Mouse (Mus musculus) brain, embryonic 14.5 days (tissue): Measurements from ENCODE around the gene Lrrc25.

ENCODE experiments used
- CTCF ChIP-seq: fragments of 200-500 bp; IDR thresholded peaks from 2 replicates; pipeline ENCODE4 v1.5.1; 2012; ENCODE audit warnings: inconsistent platforms, mild to moderate bottlenecking, moderate library complexity, borderline replicate concordance; ENCODE audit not compliant: insufficient read depth, insufficient read length; ENCODE audit errors: extremely low read depth
- POLR2A ChIP-seq: fragments of 200-500 bp; IDR thresholded peaks from 2 replicates; pipeline ENCODE4 v1.6.1; 2012; ENCODE audit warnings: mild to moderate bottlenecking, inconsistent platforms, borderline replicate concordance; ENCODE audit not compliant: poor library complexity, insufficient read depth, insufficient read length, severe bottlenecking; ENCODE audit errors: extremely low read depth

- TF ChIP-seq CTCF (no peak), POLR2A (no peak)
Observed at GRCm38 (mm10) chr8:70657214-70657613, 41.3 kb downstream of the Lrrc25 start.
